Mouse (Mus musculus) cerebellum, adult 9-11 months (tissue): ENCODE measurements at regions not wholly inside any gene's neighbourhood (a gene's known extent, or its start where the extent isn't known, plus 50 kb on each side); places are given as distances from the start of the nearest gene placed in this dataset.

Experiments used
- DNase-seq: peaks from one replicate; pipeline ENCODE4 v3.0.0; 2022

- DNase-seq = no peak
Measured at GRCm38 (mm10) chr13:44581947-44582766, 147.1 kb upstream of the Jarid2 start.

GRCm38 (mm10) chr13:44582767-44583085, 146.5 kb upstream of the Jarid2 start:
- DNase-seq = no peak

- DNase-seq = no peak
Measured at GRCm38 (mm10) chr13:44583614-44584013, 145.7 kb upstream of the Jarid2 start.

- no peak for DNase-seq
Measured at GRCm38 (mm10) chr13:44584151-44584550, 145.1 kb upstream of the Jarid2 start.

GRCm38 (mm10) chr13:44584551-44584950, 144.7 kb upstream of the Jarid2 start:
- no peak for DNase-seq

GRCm38 (mm10) chr13:44587846-44588245, 141.4 kb upstream of the Jarid2 start:
- no peak for DNase-seq

- no peak for DNase-seq
Measured at GRCm38 (mm10) chr13:44594645-44595044, 134.6 kb upstream of the Jarid2 start.

GRCm38 (mm10) chr13:44597666-44598065, 131.6 kb upstream of the Jarid2 start:
- no peak for DNase-seq

- no peak for DNase-seq
Measured at GRCm38 (mm10) chr13:44601024-44601423, 128.2 kb upstream of the Jarid2 start.

- DNase-seq = no peak
Measured at GRCm38 (mm10) chr13:44602658-44603057, 126.6 kb upstream of the Jarid2 start.

GRCm38 (mm10) chr13:44607316-44608285, 121.7 kb upstream of the Jarid2 start:
- DNase-seq = no peak

GRCm38 (mm10) chr13:44608286-44608675, 121.0 kb upstream of the Jarid2 start:
- DNase-seq = no peak

GRCm38 (mm10) chr13:44608681-44609335, 120.5 kb upstream of the Jarid2 start:
- peak; percentile 8 for DNase-seq

GRCm38 (mm10) chr13:44609606-44610005, 119.7 kb upstream of the Jarid2 start:
- no peak for DNase-seq

GRCm38 (mm10) chr13:44615696-44616095, 113.6 kb upstream of the Jarid2 start:
- DNase-seq = no peak

- DNase-seq = no peak
Measured at GRCm38 (mm10) chr13:44618368-44618767, 110.9 kb upstream of the Jarid2 start.

GRCm38 (mm10) chr13:44622661-44623355, 106.5 kb upstream of the Jarid2 start:
- DNase-seq = peak; percentile 53

GRCm38 (mm10) chr13:44624716-44625115, 104.6 kb upstream of the Jarid2 start:
- no peak for DNase-seq

- no peak for DNase-seq
Measured at GRCm38 (mm10) chr13:44625792-44626191, 103.5 kb upstream of the Jarid2 start.

GRCm38 (mm10) chr13:44626806-44627205, 102.5 kb upstream of the Jarid2 start:
- no peak for DNase-seq

GRCm38 (mm10) chr13:44630061-44630460, 99.2 kb upstream of the Jarid2 start:
- no peak for DNase-seq

GRCm38 (mm10) chr13:44634616-44635015, 94.7 kb upstream of the Jarid2 start:
- no peak for DNase-seq
